Mouse (Mus musculus) NIH3T3 (cell line): ENCODE measurements around the gene Acbd7.

Experiments used
- DNase-seq: peaks from one replicate; pipeline ENCODE4 v3.0.0-alpha.2; 2012; ENCODE audit warnings: low read depth

The Acbd7 gene

GRCm38 (mm10) chr2:3387105-3387860 lies 51.3 kb downstream of the Acbd7 start:
- DNase-seq: no peak
